ENCODE assay signal across 8 mouse cellular contexts in the genomic region with DNA sequence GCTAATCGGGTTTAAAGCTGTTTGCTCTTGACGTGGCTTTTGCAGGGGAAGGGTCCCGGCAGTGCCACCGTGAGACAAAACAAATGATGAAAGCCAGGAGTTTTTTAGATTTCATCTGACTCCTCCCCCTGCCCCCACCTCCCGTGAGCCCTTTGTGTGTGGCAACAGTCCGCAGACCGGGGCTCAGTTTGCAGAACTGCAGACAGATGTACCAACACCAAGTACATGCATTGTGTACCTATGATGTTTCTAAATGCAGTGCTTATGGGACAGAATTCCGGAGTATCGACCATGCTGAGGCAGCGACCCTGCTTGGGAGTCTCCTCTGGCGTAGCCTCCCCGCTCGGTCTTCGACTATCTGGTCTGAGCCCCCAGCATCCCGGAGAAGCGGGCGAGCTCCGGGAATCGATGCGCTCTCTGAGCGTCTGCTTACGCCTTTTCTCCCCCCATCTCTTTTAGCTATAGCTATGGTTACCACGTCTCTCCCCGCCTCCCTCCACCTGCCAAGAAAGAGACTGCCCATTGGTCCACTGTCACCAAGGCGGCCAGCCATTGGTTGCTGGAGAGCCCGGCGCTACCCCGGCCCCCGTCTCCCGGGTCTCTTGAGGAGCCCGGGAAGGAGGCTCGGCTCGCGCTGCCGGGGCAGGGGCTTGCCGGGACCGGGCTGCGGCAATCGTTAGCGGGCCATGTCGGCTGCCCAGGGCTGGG. TPM values are rescaled to one million over a fixed set of nuclear protein-coding genes. Genes with fewer than 3 reads are reported as not detected.
DNase-seq lines count a peak whose midpoint lies in the region; ATAC-seq and TF ChIP-seq lines count a peak whose summit lies in the region.

TSS of gene Klhdc10 (plus strand) at position 561 of the 708 bp plus-strand sequence.

- TF ChIP-seq POLR2A in heart, adult 2 months (IDR thresholded peaks at IDR 0.05; ENCODE audit: insufficient read depth, low read depth, low read length) = peak; percentile 94

- peak; percentile 59; the same call in 1 of the 2 replicates for TF ChIP-seq EP300 in heart, adult 2 months (IDR thresholded peaks at IDR 0.05; ENCODE audit: insufficient read depth, low read depth, low read length)

- H3K9me3 ChIP-seq in embryonic facial prominence, embryonic 14.5 days (ENCODE audit: control insufficient read depth, low read length) = no peaks in the 10 kb centered on the region
- H3K9me3 ChIP-seq in limb, embryonic 13.5 days = no peaks in the 10 kb centered on the region
- no peaks in the 10 kb centered on the region for H3K9me3 ChIP-seq in midbrain, embryonic 16.5 days (replicated peaks; ENCODE audit: control insufficient read depth, low read length, poor library complexity, severe bottlenecking)

- intact Hi-C loops in heart, adult 2 months (cut with DNase I) = loop anchor here (5.0 to 10.0 kb wide), 2 partner anchors 493 to 631 kb away; partner anchors contain the start of gene Copg2

- no peak for TF ChIP-seq CTCF in heart, adult 2 months (IDR thresholded peaks at IDR 0.05)

- no peaks in the 10 kb centered on the region for H3K27me3 ChIP-seq in embryonic facial prominence, embryonic 14.5 days (replicated peaks; ENCODE audit: control insufficient read depth, insufficient read depth, low read length)
- H3K27me3 ChIP-seq in heart, adult 2 months (ENCODE audit: control insufficient read depth, insufficient read depth, low read length) = no peaks in the 10 kb centered on the region
- H3K27me3 ChIP-seq in limb, embryonic 13.5 days = no peaks in the 10 kb centered on the region
- H3K27me3 ChIP-seq in midbrain, embryonic 16.5 days (ENCODE audit: control insufficient read depth, insufficient read depth, low read depth, low read length) = no peaks in the 10 kb centered on the region

- WGBS in embryonic facial prominence, embryonic 14.5 days = 0% methylated on average over 24 of the region's 41 CpGs
- under 1% methylated on average over 41 of the region's 41 CpGs for WGBS in heart, adult 2 months
- under 1% methylated on average over 41 of the region's 41 CpGs for WGBS in limb, embryonic 13.5 days
- under 1% methylated on average over 38 of the region's 41 CpGs for WGBS in midbrain, embryonic 16.5 days

- H3K4me2 ChIP-seq in embryonic facial prominence, embryonic 14.5 days (ENCODE audit: low read depth, low read length) = peak within 1 kb of the TSS; percentile 67
- peak within 1 kb of the TSS; percentile 69 for H3K4me2 ChIP-seq in limb, embryonic 13.5 days (replicated peaks)
- peak within 1 kb of the TSS; percentile 52 for H3K4me2 ChIP-seq in midbrain, embryonic 16.5 days (ENCODE audit: low read length)

- H3K79me2 ChIP-seq in heart, adult 2 months (replicated peaks; ENCODE audit: control insufficient read depth, insufficient read depth, low read length) = no peaks in the 10 kb centered on the region; the same call in 1 of the 2 replicates

- ATAC-seq in embryonic facial prominence, embryonic 14.5 days (ENCODE audit: low read depth) = peak; percentile 99
- ATAC-seq in limb, embryonic 13.5 days (ENCODE audit: low FRiP score, low read depth) = peak; percentile 100
- peak; percentile 99 for ATAC-seq in midbrain, embryonic 16.5 days

- peak within 1 kb of the TSS; percentile 96 for H3K4me3 ChIP-seq in embryonic facial prominence, embryonic 14.5 days (ENCODE audit: low read depth, low read length)
- peak within 1 kb of the TSS; percentile 72 for H3K4me3 ChIP-seq in heart, adult 2 months
- peak within 1 kb of the TSS; percentile 98 for H3K4me3 ChIP-seq in limb, embryonic 13.5 days
- H3K4me3 ChIP-seq in midbrain, embryonic 16.5 days (ENCODE audit: low read depth, low read length) = peak within 1 kb of the TSS; percentile 98

- peak within 1 kb of the TSS; percentile 99 for H3K27ac ChIP-seq in embryonic facial prominence, embryonic 14.5 days (replicated peaks; ENCODE audit: low read depth, low read length)
- H3K27ac ChIP-seq in heart, adult 2 months = peak within 1 kb of the TSS; percentile 88
- peak within 1 kb of the TSS; percentile 96 for H3K27ac ChIP-seq in limb, embryonic 13.5 days
- H3K27ac ChIP-seq in midbrain, embryonic 16.5 days (ENCODE audit: low read length) = peak within 1 kb of the TSS; percentile 97

- peak within 1 kb of the TSS; percentile 96 for H3K9ac ChIP-seq in embryonic facial prominence, embryonic 14.5 days (ENCODE audit: low read depth, low read length)
- peak within 1 kb of the TSS; percentile 95 for H3K9ac ChIP-seq in heart, adult 2 months (ENCODE audit: low read depth, low read length)
- peak within 1 kb of the TSS; percentile 96 for H3K9ac ChIP-seq in limb, embryonic 13.5 days
- H3K9ac ChIP-seq in midbrain, embryonic 16.5 days (ENCODE audit: low read depth, low read length) = peak within 1 kb of the TSS; percentile 98

- H3K36me3 ChIP-seq in embryonic facial prominence, embryonic 14.5 days (ENCODE audit: control insufficient read depth, insufficient read depth, low read length) = no peaks in the 10 kb centered on the region
- no peaks in the 10 kb centered on the region for H3K36me3 ChIP-seq in heart, adult 2 months (ENCODE audit: control insufficient read depth, insufficient read depth, low read length)
- H3K36me3 ChIP-seq in limb, embryonic 13.5 days = no peaks in the 10 kb centered on the region
- no peaks in the 10 kb centered on the region for H3K36me3 ChIP-seq in midbrain, embryonic 16.5 days (ENCODE audit: control insufficient read depth, insufficient read depth, low read length)

- H3K4me1 ChIP-seq in embryonic facial prominence, embryonic 14.5 days (ENCODE audit: control insufficient read depth, insufficient read depth, low read length) = peaks cover 5% of the 10 kb centered on the region; the same call in 1 of the 2 replicates
- peaks cover 3% of the 10 kb centered on the region for H3K4me1 ChIP-seq in heart, adult 2 months (ENCODE audit: control insufficient read depth, insufficient read depth, low read length)
- peaks cover 8% of the 10 kb centered on the region for H3K4me1 ChIP-seq in limb, embryonic 13.5 days
- H3K4me1 ChIP-seq in midbrain, embryonic 16.5 days (ENCODE audit: control insufficient read depth, insufficient read depth, low read length) = peaks cover 21% of the 10 kb centered on the region

- DNase-seq in 3T3-L1 (ENCODE audit: low read depth, low spot score) = peak; percentile 100
- DNase-seq in adrenal gland, postnatal 4 days (ENCODE audit: low spot score in 2 of 2) = peak; percentile 98 to 99
- DNase-seq in embryonic facial prominence, embryonic 14.5 days (ENCODE audit: low spot score) = peak; percentile 99
- DNase-seq in heart, adult 2 months = peak; percentile 100
- DNase-seq in kidney, adult 8-10 months = peak; percentile 100
- DNase-seq in spleen, postnatal 10 days (ENCODE audit: low spot score in 2 of 2) = peak; percentile 98

RNA-seq across cellular contexts. Expression of gene Klhdc10, which starts in this region (rescaled TPM):
- 10 to 100 TPM; 97.5 to 98.1 TPM for total RNA-seq in adrenal gland, postnatal 4 days (2021)
- polyA plus RNA-seq in embryonic facial prominence, embryonic 14.5 days (2014; fragmentation: Nextera tagmentation; extraction: Ambion mirVana) = 43.7 and 44.7 TPM in 2 replicates
- total RNA-seq in heart, adult 2 months (2021) = 10 to 100 TPM; 47.4 to 52.0 TPM
- polyA plus RNA-seq in heart, adult 2 months (2012; rRNA removed) = 19.4 and 41.4 TPM in 2 replicates
- polyA plus RNA-seq in limb, embryonic 13.5 days (2015; fragmentation: Nextera tagmentation; extraction: Ambion mirVana) = 29.4 and 31.7 TPM in 2 replicates
- 41.7 and 42.1 TPM in 2 replicates for polyA plus RNA-seq in midbrain, embryonic 16.5 days (2015; fragmentation: Nextera tagmentation; extraction: Ambion mirVana)

Comparison
In these comparisons a context has a peak if more than half of its experiments do, and no peak if none do; other contexts are left out.
1. Peak in every context shown above with its lines: DNase-seq, ATAC-seq, H3K4me3 ChIP-seq and H3K27ac ChIP-seq.